Mouse (Mus musculus): ENCODE measurements around the gene Taok2.

DNA sequence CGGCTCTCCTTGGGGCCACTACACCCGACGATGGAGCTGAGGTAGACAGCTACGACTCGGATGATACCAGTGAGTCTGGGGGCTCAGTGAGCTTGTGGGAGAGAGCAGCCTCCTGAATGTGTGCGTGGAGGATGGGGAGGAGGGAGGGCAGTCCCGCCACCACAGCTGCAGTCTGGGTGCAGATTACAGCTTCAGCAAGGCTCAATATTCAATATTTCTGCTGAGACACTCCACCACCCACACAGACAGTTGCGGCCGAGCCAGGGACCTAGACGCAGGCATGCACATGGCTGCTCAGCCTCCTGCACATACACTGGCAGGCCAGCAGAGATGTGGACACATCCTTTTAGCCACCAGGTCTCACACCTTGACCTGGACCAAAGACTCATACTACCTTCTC is 35.7 kb downstream of the Taok2 start:
- TF ChIP-seq POLR2A (IDR thresholded peaks at IDR 0.05; ENCODE audit: borderline replicate concordance, insufficient read depth, low read length) (no peak), CTCF (IDR thresholded peaks at IDR 0.05; ENCODE audit: borderline replicate concordance, insufficient read depth, low read depth, low read length) (no peak)

All from cerebellum, adult 2 months (tissue).